Mouse (Mus musculus): ENCODE measurements at regions not wholly inside any gene's neighbourhood (a gene's known extent, or its start where the extent isn't known, plus 50 kb on each side); places are given as distances from the start of the nearest gene placed in this dataset.

DNA sequence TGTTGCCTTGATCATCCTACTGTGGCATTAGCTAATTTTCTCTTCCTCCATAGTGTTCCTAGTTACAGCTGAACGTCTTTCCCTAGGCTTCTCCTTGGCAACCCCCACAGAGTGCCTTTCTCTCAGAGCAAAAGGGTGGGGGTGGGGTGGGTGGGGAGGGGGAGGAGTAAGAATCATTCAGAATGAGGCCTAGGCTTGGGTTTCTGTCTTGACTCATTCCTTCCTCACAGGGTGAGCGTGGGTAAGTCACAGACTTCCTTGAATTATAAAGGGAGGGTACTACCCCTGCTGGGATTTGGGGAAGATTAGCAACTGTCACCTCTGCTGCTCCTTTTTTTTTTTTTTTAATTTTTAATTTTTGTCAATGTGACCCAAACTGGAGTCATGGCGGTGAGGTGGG lies 114.5 kb downstream of the Dhx35 start:
- in situ Hi-C loops (cut with MboI; ENCODE audit: low sequenced_read_pairs), result loop anchor here (25.0 kb wide), 2 partner anchors 253 to 1678 kb away; no protein-coding TSS in a partner anchor

- in situ Hi-C loops (cut with MboI; ENCODE audit: low sequenced_read_pairs), result loop anchor here (10.0 to 25.0 kb wide), 3 partner anchors 144 to 1677 kb away; no protein-coding TSS in a partner anchor
Observed at GRCm38 (mm10) chr2:158910325-158910724, 115.7 kb downstream of the Dhx35 start.

DNA sequence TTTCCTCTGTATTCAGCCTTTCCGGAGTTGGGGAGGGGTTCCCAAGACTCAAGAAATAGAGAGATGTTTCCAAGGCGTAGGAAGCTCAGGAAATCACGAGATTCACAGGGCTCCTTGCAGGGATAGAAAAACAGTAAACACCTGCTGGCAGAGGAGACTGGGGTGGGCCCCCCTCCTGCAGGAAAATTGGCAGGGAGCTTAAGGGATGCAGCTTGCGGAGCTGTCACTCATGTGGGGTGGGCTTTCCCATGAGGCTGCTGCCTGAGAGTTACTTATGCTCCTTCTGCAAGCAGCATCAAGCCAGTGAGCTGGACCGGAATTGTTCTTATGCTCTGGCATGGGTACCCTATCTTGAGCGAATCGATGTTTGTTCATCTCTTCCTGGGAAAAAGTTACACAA lies 116.6 kb downstream of the Dhx35 start:
- in situ Hi-C loops (cut with MboI; ENCODE audit: low sequenced_read_pairs), result loop anchor here (10.0 to 25.0 kb wide), 3 partner anchors 144 to 1676 kb away; no protein-coding TSS in a partner anchor

DNA sequence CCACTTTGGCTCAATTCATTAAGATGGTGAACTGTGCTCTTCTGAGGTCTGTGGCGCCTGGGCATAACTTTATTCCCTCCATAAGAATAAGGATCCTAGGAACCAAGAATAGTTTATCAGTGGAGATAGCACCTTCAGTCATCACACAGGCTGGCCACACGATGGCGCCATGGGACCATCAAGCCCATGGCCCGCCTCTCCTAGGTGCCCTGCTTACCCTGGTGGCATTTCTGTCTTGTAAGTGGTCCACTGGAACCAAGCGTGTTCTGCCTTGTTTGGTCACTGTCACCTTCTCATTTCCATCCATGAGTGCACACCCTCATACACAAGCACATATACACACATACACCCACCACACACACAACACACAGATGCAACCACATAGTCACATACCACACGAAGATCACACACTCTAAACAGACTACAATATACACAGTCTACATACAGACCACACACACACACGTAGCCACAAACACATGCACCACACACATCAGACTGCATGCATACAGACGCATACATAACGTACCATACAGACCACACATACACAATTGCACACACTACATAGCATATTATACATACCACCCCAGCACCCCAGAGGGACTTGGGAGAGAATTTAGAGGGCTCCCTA lies 118.1 kb downstream of the Dhx35 start:
- in situ Hi-C loops (cut with MboI; ENCODE audit: low sequenced_read_pairs), result loop anchor here (10.0 to 25.0 kb wide), 3 partner anchors 142 to 1675 kb away; no protein-coding TSS in a partner anchor

- in situ Hi-C loops (cut with MboI; ENCODE audit: low sequenced_read_pairs), result loop anchor here (10.0 to 25.0 kb wide), 3 partner anchors 137 to 1670 kb away; no protein-coding TSS in a partner anchor
Observed at GRCm38 (mm10) chr2:158917398-158917797, 122.8 kb downstream of the Dhx35 start.

GRCm38 (mm10) chr2:158918312-158918711 lies 123.7 kb downstream of the Dhx35 start:
- in situ Hi-C loops (cut with MboI; ENCODE audit: low sequenced_read_pairs), result loop anchor here (10.0 to 25.0 kb wide), 3 partner anchors 136 to 1669 kb away; no protein-coding TSS in a partner anchor

GRCm38 (mm10) chr2:158921342-158922255 lies 127.0 kb downstream of the Dhx35 start:
- in situ Hi-C loops (cut with MboI; ENCODE audit: low sequenced_read_pairs), result loop anchor here (25.0 kb wide), 2 partner anchors 241 to 1666 kb away; no protein-coding TSS in a partner anchor

GRCm38 (mm10) chr2:158922766-158923165 lies 128.2 kb downstream of the Dhx35 start:
- in situ Hi-C loops (cut with MboI; ENCODE audit: low sequenced_read_pairs), result loop anchor here (25.0 kb wide), 2 partner anchors 240 to 1665 kb away; no protein-coding TSS in a partner anchor

- in situ Hi-C loops (cut with MboI; ENCODE audit: low sequenced_read_pairs), result no loop called here
Observed at GRCm38 (mm10) chr2:158929507-158929906, 134.9 kb downstream of the Dhx35 start.

GRCm38 (mm10) chr2:158937948-158938565 lies 143.4 kb downstream of the Dhx35 start:
- in situ Hi-C loops (cut with MboI; ENCODE audit: low sequenced_read_pairs), result no loop called here

DNA sequence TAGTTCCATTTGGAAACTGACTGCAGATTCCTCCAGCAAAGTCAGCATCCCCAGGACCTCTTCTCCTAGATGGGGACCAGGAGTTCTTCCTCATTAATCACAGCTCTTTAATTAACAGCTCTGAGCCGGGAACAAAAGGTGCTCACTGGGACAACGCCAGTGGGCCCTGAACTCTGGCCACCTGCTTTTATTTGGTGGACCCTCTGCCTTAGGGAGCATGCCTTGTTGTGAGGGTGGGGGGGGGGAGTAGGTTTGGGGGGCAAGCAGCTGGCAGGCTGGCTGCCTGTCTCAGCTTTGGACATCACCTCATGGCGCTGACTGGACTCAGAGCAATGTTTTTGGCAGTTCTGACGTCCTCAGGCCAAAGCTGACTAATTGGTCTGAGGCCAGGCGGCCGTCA lies 154.8 kb downstream of the Dhx35 start:
- in situ Hi-C loops (cut with MboI; ENCODE audit: low sequenced_read_pairs), result no loop called here

DNA sequence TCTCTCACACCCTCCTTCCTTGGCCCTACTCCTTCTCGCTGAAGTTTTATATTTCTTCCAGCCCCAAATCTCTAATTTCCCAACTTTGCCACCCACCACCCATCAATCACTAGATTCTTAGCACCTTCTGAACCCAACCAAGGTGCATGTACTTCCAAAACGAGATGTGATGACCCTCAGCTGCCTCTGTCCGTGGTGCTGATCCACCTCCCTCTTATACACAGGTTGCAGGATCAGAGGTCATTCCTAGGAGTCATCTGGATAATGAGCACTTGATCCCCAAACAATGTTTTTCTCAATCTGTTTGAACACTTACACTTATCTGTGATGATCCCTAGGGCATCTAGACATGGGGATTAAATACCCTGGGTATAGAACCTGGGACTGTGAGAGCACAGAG lies 156.5 kb downstream of the Dhx35 start:
- in situ Hi-C loops (cut with MboI; ENCODE audit: low sequenced_read_pairs), result no loop called here

DNA sequence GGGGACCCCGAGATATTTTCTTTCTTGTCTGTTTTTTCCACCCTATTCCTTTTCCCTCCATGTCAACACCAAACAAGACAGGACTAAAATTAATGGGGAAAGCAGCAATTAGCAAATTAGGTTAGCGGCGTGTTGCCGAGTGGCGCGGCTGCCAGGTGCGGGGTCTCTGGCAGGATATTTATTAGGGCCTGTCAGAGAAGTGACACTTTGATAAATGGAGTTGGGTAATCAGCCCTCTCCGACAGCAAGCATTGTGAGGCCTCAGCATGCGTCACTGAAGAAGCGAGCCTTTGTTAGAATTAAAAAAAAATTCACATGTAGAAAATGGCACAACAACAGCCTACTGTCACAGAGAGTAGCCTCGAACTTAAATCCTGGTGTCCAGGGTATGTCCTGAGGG lies 162.3 kb downstream of the Dhx35 start:
- in situ Hi-C loops (cut with MboI; ENCODE audit: low sequenced_read_pairs), result no loop called here

DNA sequence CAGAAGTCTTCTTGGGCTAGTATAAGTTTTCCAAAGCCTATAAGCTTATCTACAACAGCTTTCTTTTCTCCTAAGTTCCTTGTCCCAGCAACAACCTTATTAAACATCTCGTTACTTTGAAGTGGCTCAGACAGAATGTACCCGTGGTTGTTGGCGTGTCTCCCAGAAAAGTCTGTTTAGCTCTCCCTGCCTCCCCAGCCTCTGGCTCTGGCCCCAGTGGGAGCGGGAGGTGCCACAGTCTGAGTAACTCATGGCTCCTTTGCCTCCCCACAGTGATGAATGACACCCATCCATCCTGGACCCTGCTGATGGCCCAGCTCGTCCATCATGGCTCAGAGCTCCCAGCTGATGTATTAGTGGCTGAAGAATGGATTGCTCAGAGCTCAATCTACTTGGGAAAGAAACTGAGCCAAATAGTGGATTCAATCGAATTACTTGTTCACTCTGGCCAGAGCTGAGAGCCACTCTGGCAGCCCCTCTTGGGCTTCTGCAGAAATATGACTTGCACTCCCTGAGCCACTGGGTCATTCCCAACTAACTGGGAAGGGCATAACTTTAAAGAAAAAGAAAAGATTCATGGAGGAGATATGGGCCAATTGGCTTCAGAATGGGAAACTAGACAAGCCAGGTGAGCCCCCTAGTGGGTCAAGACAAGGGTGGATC lies 170.5 kb downstream of the Dhx35 start:
- in situ Hi-C loops (cut with MboI; ENCODE audit: low sequenced_read_pairs), result no loop called here

GRCm38 (mm10) chr2:158972178-158972577 lies 177.6 kb downstream of the Dhx35 start:
- in situ Hi-C loops (cut with MboI; ENCODE audit: low sequenced_read_pairs), result no loop called here

- in situ Hi-C loops (cut with MboI; ENCODE audit: low sequenced_read_pairs), result no loop called here
Observed at GRCm38 (mm10) chr2:158985529-158986148, 191.0 kb downstream of the Dhx35 start.

DNA sequence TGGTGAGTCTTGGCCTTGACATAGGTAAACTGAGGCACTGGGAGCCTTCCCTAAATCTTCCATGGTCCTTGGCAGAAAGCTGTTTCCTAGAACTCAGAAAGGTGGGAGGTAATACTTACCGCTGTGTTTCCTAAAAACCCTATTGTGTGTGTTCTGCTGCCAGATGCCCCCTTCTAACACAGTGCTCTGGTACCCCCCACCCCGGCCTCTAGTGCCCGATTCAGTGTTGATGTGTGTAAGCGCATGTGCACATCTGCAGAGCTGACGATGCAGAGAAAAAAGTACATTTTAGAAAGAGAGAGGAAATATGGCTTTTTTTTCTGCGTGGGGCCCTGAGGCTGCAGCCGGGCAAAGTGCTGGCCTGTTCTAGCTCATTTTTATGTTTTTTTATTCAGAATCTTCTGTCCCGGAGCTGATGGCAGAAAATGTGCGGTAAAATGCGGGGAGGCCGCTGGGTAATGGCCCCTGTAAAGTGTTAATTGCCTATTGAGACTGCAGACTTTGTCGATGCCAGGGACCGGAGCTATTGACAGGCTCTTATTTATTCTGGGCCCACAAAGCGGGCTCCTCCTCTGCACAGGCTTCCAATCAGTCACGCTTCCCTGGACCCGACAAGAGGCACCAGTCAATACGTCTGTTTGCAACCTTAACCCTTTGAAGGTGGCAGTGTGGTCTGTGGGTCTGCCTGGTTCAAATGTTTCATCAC lies 208.0 kb downstream of the Dhx35 start:
- in situ Hi-C loops (cut with MboI; ENCODE audit: low sequenced_read_pairs), result no loop called here

DNA sequence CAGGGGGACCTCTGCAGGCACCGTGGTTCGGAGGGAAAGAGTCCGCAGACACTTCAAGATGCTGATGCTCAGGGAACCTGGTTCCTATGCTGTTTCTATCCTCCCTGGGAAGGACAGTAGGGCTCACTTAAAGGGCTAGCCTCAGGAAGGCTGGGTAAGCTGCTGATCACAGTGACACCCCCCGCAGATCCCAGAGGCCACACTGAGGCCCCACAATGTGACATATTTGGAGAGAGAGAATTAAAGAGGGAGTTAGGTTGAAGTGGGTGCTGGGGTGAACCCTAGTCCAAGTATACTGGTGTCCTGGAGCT lies 208.5 kb downstream of the Dhx35 start:
- in situ Hi-C loops (cut with MboI; ENCODE audit: low sequenced_read_pairs), result no loop called here

GRCm38 (mm10) chr2:159004417-159004816 lies 209.8 kb downstream of the Dhx35 start:
- in situ Hi-C loops (cut with MboI; ENCODE audit: low sequenced_read_pairs), result no loop called here

- in situ Hi-C loops (cut with MboI; ENCODE audit: low sequenced_read_pairs), result no loop called here
Observed at GRCm38 (mm10) chr2:159012725-159013124, 218.1 kb downstream of the Dhx35 start.

All from CH12F3 (cell line).